Mouse (Mus musculus): ENCODE results near the gene Krt23. TPM values are rescaled to one million over a fixed set of nuclear protein-coding genes. Genes with fewer than 3 reads are reported as not detected.

The Krt23 gene
- polyA plus RNA-seq, 1 experiment from 2014 or later, result 18.3 TPM

- WGBS, result 72% methylated on average over 8 of the region's 8 CpGs
- Histone ChIP-seq H3K9me3 (ENCODE audit: control insufficient read depth, low read depth, low read length) (no peaks in the 10 kb centered on the region), H3K27me3 (ENCODE audit: control insufficient read depth, insufficient read depth, low read length) (no peaks in the 10 kb centered on the region), H3K4me2 (replicated peaks; ENCODE audit: low read depth, low read length) (no peak overlapping the region), H3K36me3 (ENCODE audit: control insufficient read depth, insufficient read depth, low read length) (no peaks in the 10 kb centered on the region), H3K27ac (ENCODE audit: low read length) (peak overlapping the region; percentile 15; the same call in 1 of the 2 replicates), H3K4me1 (ENCODE audit: control insufficient read depth, insufficient read depth, low read length) (0 out of 2 replicates have a peak, but pooled peaks cover 9% of the 10 kb centered on the region), H3K9ac (replicated peaks; ENCODE audit: low read depth, low read length) (no peak overlapping the region), H3K4me3 (ENCODE audit: low read depth, low read length) (no peak overlapping the region)
- no peak for ATAC-seq (ENCODE audit: insufficient number of reproducible peaks, insufficient read depth, low FRiP score, low read depth)
Observed at GRCm38 (mm10) chr11:99491040-99491439, 1.9 kb downstream of the Krt23 start.

GRCm38 (mm10) chr11:99490624-99491023 lies 2.3 kb downstream of the Krt23 start:
- Histone ChIP-seq H3K4me1 (ENCODE audit: control insufficient read depth, insufficient read depth, low read length) (0 out of 2 replicates have a peak, but pooled peaks cover 9% of the 10 kb centered on the region), H3K9me3 (ENCODE audit: control insufficient read depth, low read depth, low read length) (no peaks in the 10 kb centered on the region), H3K36me3 (ENCODE audit: control insufficient read depth, insufficient read depth, low read length) (no peaks in the 10 kb centered on the region), H3K27ac (ENCODE audit: low read length) (no peak overlapping the region; the same call in 1 of the 2 replicates), H3K9ac (replicated peaks; ENCODE audit: low read depth, low read length) (no peak overlapping the region), H3K4me2 (replicated peaks; ENCODE audit: low read depth, low read length) (no peak overlapping the region), H3K27me3 (ENCODE audit: control insufficient read depth, insufficient read depth, low read length) (no peaks in the 10 kb centered on the region), H3K4me3 (ENCODE audit: low read depth, low read length) (no peak overlapping the region)
- ATAC-seq (ENCODE audit: insufficient number of reproducible peaks, insufficient read depth, low FRiP score, low read depth), result no peak
- WGBS, result 39% methylated on average over 4 of the region's 4 CpGs

GRCm38 (mm10) chr11:99489233-99489632 lies 3.7 kb downstream of the Krt23 start:
- Histone ChIP-seq H3K27ac (ENCODE audit: low read length) (peak overlapping the region; percentile 87), H3K4me2 (replicated peaks; ENCODE audit: low read depth, low read length) (no peak overlapping the region), H3K27me3 (ENCODE audit: control insufficient read depth, insufficient read depth, low read length) (no peaks in the 10 kb centered on the region), H3K9ac (replicated peaks; ENCODE audit: low read depth, low read length) (no peak overlapping the region), H3K9me3 (ENCODE audit: control insufficient read depth, low read depth, low read length) (no peaks in the 10 kb centered on the region), H3K4me1 (ENCODE audit: control insufficient read depth, insufficient read depth, low read length) (0 out of 2 replicates have a peak, but pooled peaks cover 9% of the 10 kb centered on the region), H3K4me3 (ENCODE audit: low read depth, low read length) (no peak overlapping the region), H3K36me3 (ENCODE audit: control insufficient read depth, insufficient read depth, low read length) (no peaks in the 10 kb centered on the region)
- 53% methylated on average over 3 of the region's 3 CpGs for WGBS
- ATAC-seq (ENCODE audit: insufficient number of reproducible peaks, insufficient read depth, low FRiP score, low read depth), result peak; percentile 79

GRCm38 (mm10) chr11:99474981-99475380 lies 18.0 kb downstream of the Krt23 start:
- Histone ChIP-seq H3K4me3 (ENCODE audit: low read depth, low read length) (no peak overlapping the region), H3K9ac (replicated peaks; ENCODE audit: low read depth, low read length) (no peak overlapping the region), H3K4me2 (replicated peaks; ENCODE audit: low read depth, low read length) (no peak overlapping the region), H3K27ac (ENCODE audit: low read length) (no peak overlapping the region), H3K36me3 (ENCODE audit: control insufficient read depth, insufficient read depth, low read length) (no peaks in the 10 kb centered on the region), H3K4me1 (ENCODE audit: control insufficient read depth, insufficient read depth, low read length) (no peaks in the 10 kb centered on the region), H3K27me3 (ENCODE audit: control insufficient read depth, insufficient read depth, low read length) (no peaks in the 10 kb centered on the region), H3K9me3 (ENCODE audit: control insufficient read depth, low read depth, low read length) (no peaks in the 10 kb centered on the region)
- no peak for ATAC-seq (ENCODE audit: insufficient number of reproducible peaks, insufficient read depth, low FRiP score, low read depth)
- WGBS, result 73% methylated on average over 3 of the region's 3 CpGs

- H3K27me3 ChIP-seq (ENCODE audit: control insufficient read depth, insufficient read depth, low read length), result no peaks in the 10 kb centered on the region
- no peak for ATAC-seq (ENCODE audit: insufficient number of reproducible peaks, insufficient read depth, low FRiP score, low read depth)
- H3K4me3 ChIP-seq (ENCODE audit: low read depth, low read length), result no peak overlapping the region
- no peaks in the 10 kb centered on the region for H3K4me1 ChIP-seq (ENCODE audit: control insufficient read depth, insufficient read depth, low read length)
- H3K4me2 ChIP-seq (replicated peaks; ENCODE audit: low read depth, low read length), result no peak overlapping the region
- H3K9me3 ChIP-seq (ENCODE audit: control insufficient read depth, low read depth, low read length), result no peaks in the 10 kb centered on the region
- H3K27ac ChIP-seq (ENCODE audit: low read length), result no peak overlapping the region
- no peaks in the 10 kb centered on the region for H3K36me3 ChIP-seq (ENCODE audit: control insufficient read depth, insufficient read depth, low read length)
- WGBS, result 46% methylated on average over 6 of the region's 6 CpGs
- H3K9ac ChIP-seq (replicated peaks; ENCODE audit: low read depth, low read length), result no peak overlapping the region
Observed at GRCm38 (mm10) chr11:99473433-99473832, 19.5 kb downstream of the Krt23 start.

GRCm38 (mm10) chr11:99472405-99472804 lies 20.5 kb downstream of the Krt23 start:
- WGBS, result 79% methylated on average over 4 of the region's 4 CpGs
- H3K9me3 ChIP-seq (ENCODE audit: control insufficient read depth, low read depth, low read length), result no peaks in the 10 kb centered on the region
- no peaks in the 10 kb centered on the region for H3K4me1 ChIP-seq (ENCODE audit: control insufficient read depth, insufficient read depth, low read length)
- no peak for ATAC-seq (ENCODE audit: insufficient number of reproducible peaks, insufficient read depth, low FRiP score, low read depth)
- no peak overlapping the region for H3K4me3 ChIP-seq (ENCODE audit: low read depth, low read length)
- no peak overlapping the region for H3K27ac ChIP-seq (ENCODE audit: low read length)
- H3K9ac ChIP-seq (replicated peaks; ENCODE audit: low read depth, low read length), result no peak overlapping the region
- H3K36me3 ChIP-seq (ENCODE audit: control insufficient read depth, insufficient read depth, low read length), result no peaks in the 10 kb centered on the region
- H3K4me2 ChIP-seq (replicated peaks; ENCODE audit: low read depth, low read length), result no peak overlapping the region
- no peaks in the 10 kb centered on the region for H3K27me3 ChIP-seq (ENCODE audit: control insufficient read depth, insufficient read depth, low read length)

- Histone ChIP-seq H3K9ac (replicated peaks; ENCODE audit: low read depth, low read length) (no peak overlapping the region), H3K4me3 (ENCODE audit: low read depth, low read length) (no peak overlapping the region), H3K9me3 (ENCODE audit: control insufficient read depth, low read depth, low read length) (no peaks in the 10 kb centered on the region), H3K27ac (ENCODE audit: low read length) (no peak overlapping the region), H3K4me1 (ENCODE audit: control insufficient read depth, insufficient read depth, low read length) (no peaks in the 10 kb centered on the region), H3K27me3 (ENCODE audit: control insufficient read depth, insufficient read depth, low read length) (no peaks in the 10 kb centered on the region), H3K36me3 (ENCODE audit: control insufficient read depth, insufficient read depth, low read length) (no peaks in the 10 kb centered on the region), H3K4me2 (replicated peaks; ENCODE audit: low read depth, low read length) (no peak overlapping the region)
- no peak for ATAC-seq (ENCODE audit: insufficient number of reproducible peaks, insufficient read depth, low FRiP score, low read depth)
- 91% methylated on average over 6 of the region's 6 CpGs for WGBS
Observed at GRCm38 (mm10) chr11:99471946-99472345, 21.0 kb downstream of the Krt23 start.

- H3K36me3 ChIP-seq (ENCODE audit: control insufficient read depth, insufficient read depth, low read length), result no peaks in the 10 kb centered on the region
- no peak for ATAC-seq (ENCODE audit: insufficient number of reproducible peaks, insufficient read depth, low FRiP score, low read depth)
- H3K27me3 ChIP-seq (ENCODE audit: control insufficient read depth, insufficient read depth, low read length), result no peaks in the 10 kb centered on the region
- no peak overlapping the region for H3K27ac ChIP-seq (ENCODE audit: low read length)
- H3K4me2 ChIP-seq (replicated peaks; ENCODE audit: low read depth, low read length), result no peak overlapping the region
- H3K4me1 ChIP-seq (ENCODE audit: control insufficient read depth, insufficient read depth, low read length), result 0 out of 2 replicates have a peak, but pooled peaks cover 5% of the 10 kb centered on the region
- no peak overlapping the region for H3K9ac ChIP-seq (replicated peaks; ENCODE audit: low read depth, low read length)
- WGBS, result 27% methylated on average over 4 of the region's 4 CpGs
- no peak overlapping the region for H3K4me3 ChIP-seq (ENCODE audit: low read depth, low read length)
- H3K9me3 ChIP-seq (ENCODE audit: control insufficient read depth, low read depth, low read length), result no peaks in the 10 kb centered on the region
Observed at GRCm38 (mm10) chr11:99469228-99469627, 23.7 kb downstream of the Krt23 start.

- no peak overlapping the region for H3K4me2 ChIP-seq (replicated peaks; ENCODE audit: low read depth, low read length)
- ATAC-seq (ENCODE audit: insufficient number of reproducible peaks, insufficient read depth, low FRiP score, low read depth), result no peak
- 72% methylated on average over 11 of the region's 11 CpGs for WGBS
- peak overlapping the region; percentile 15; the same call in 1 of the 2 replicates for H3K27ac ChIP-seq (ENCODE audit: low read length)
- H3K27me3 ChIP-seq (ENCODE audit: control insufficient read depth, insufficient read depth, low read length), result no peaks in the 10 kb centered on the region
- no peak overlapping the region for H3K9ac ChIP-seq (replicated peaks; ENCODE audit: low read depth, low read length)
- H3K4me1 ChIP-seq (ENCODE audit: control insufficient read depth, insufficient read depth, low read length), result 0 out of 2 replicates have a peak, but pooled peaks cover 5% of the 10 kb centered on the region
- no peaks in the 10 kb centered on the region for H3K36me3 ChIP-seq (ENCODE audit: control insufficient read depth, insufficient read depth, low read length)
- no peaks in the 10 kb centered on the region for H3K9me3 ChIP-seq (ENCODE audit: control insufficient read depth, low read depth, low read length)
- H3K4me3 ChIP-seq (ENCODE audit: low read depth, low read length), result no peak overlapping the region
Observed at GRCm38 (mm10) chr11:99468566-99468965, 24.4 kb downstream of the Krt23 start.

Measured in stomach, embryonic 14.5 days (tissue).